Mouse (Mus musculus): Measurements from ENCODE around the gene Pde12.
"Not testable (repeated sequence)": the region's sequence is repeated elsewhere in the genome, so short reads cannot be mapped to it uniquely, and the experiment has no call there.

DNA sequence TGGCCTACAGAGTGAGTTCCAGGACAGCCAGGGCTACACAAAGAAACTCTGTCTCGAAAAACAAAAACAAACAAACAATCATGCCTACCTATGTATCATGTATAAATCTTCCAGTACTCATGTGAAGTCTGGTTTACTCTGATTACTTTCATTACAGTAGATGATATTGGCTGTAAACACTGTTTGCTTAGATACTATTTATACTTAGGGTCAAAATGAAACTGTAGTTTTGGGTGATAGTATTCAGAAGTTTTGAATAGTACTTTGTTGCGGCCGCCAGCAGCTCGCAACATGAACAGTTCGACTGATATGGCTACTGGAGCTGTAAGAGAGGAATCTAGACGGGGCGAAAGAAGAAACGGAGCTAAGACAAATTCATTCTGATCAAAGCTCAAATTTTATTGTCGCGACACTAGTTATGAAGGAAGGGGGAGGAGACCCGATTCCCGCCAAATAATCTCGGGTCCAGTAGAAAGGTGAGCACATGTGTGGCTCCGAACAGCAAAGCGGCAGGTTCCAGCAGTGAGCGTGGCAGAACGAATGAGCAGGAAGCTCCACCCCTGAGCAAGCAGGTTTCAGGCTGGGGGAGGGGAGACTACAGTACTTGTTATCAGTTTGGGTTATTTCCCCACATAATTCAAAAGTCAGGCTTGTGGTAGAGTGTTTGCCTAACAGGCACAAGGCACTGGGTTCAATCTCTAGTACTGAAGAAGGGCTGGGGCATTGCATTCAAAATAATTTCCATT lies 2.4 kb upstream of the Pde12 start:
- TF ChIP-seq POLR2A (IDR thresholded peaks at IDR 0.05; ENCODE audit: borderline replicate concordance, extremely low read depth, low read depth, low read length); CTCF (IDR thresholded peaks at IDR 0.05; ENCODE audit: insufficient read depth, low read length): not testable (repeated sequence)
